Mouse (Mus musculus): ENCODE results near the gene Ergic1. TPM values are rescaled to one million over a fixed set of nuclear protein-coding genes. Genes with fewer than 3 reads are reported as not detected.

The Ergic1 gene
- total RNA-seq, 2 experiments from 2014 or later = 159 to 160 TPM

- DNase-seq = no peak
Observed at GRCm38 (mm10) chr17:26600913-26601447, 39.7 kb downstream of the Ergic1 start.

DNA sequence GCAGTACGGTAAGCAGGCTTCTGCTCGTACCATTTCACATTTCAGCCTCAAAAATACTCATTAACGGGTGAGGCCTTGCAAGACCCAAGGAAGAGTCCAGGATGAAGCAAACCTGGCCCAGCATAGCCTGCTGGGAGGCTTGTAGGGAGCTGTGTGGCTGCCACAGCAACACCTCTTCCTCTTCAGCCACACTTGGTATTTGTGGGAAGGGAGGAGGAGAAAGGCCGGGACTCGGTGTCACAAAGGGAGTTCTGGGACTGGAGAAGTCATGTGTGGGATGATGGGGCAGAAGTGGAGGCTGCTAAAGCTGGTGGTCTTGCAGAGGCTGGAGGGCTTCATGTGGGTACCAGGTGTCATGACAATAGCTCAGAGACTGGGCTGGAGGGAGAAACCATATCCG lies 40.2 kb downstream of the Ergic1 start:
- DNase-seq = no peak

DNA sequence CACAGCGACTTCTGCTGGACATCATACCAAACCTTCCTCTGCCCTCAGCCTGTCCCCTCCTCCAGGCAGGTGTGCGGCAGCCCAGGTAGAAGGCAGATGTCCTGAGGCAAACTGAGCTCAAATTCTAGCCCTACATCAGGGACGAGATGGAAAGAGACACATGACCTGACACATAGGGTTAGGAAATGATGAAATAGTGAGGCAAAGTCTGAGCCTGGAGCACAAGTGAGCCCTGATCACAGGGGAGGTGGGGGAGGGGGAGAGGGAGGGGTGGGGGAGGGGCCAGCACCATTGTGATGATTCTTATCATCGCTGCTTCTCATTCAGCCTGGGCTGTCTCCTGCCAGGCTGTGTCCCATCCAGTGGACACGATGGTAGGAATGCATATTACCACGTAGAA lies 40.6 kb downstream of the Ergic1 start:
- DNase-seq = no peak

GRCm38 (mm10) chr17:26602371-26602885 lies 41.1 kb downstream of the Ergic1 start:
- peak; percentile 55 to 77 for DNase-seq

- DNase-seq = no peak
Observed at GRCm38 (mm10) chr17:26603311-26603710, 42.0 kb downstream of the Ergic1 start.

GRCm38 (mm10) chr17:26605636-26606035 lies 44.3 kb downstream of the Ergic1 start:
- DNase-seq = peak; percentile 48 to 64

GRCm38 (mm10) chr17:26606516-26606915 lies 45.2 kb downstream of the Ergic1 start:
- no peak for DNase-seq

DNA sequence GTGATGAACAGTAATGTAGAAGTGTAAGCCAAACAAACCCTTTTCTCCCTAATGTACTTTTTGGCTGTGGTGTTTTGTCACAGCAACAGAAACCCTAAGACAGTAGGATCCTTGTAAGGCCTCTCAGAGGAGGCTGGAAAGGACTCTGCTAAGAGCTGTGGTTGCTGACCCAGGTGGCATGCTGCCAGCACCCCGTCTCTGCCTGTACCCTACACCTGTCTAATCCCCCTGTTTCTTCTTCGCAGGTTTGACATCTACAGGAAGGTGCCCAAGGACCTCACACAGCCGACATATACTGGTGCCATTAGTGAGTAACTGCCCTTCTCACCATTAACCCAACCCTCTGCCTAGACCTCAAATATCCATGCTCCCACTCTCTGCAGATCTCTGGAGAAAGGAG lies 47.1 kb downstream of the Ergic1 start:
- no peak for DNase-seq

DNA sequence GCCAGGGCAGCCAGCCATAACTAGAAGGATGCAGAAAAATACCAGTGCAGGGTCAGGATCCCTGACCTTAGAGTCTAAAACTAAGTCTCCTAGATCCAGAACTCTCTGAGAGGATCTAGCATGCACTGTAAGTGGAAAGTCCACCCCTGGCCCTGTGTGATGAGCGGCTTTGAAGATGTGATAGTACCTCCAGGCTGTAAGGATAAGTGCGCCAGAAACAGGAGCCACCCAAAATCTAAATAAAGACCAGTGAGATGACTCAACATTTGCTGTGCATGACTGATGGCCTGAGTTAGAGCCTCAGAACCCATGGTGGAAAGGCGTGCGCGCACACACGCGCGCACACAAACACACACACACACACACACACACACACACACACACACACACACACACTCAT lies 47.6 kb downstream of the Ergic1 start:
- DNase-seq = no peak

DNA sequence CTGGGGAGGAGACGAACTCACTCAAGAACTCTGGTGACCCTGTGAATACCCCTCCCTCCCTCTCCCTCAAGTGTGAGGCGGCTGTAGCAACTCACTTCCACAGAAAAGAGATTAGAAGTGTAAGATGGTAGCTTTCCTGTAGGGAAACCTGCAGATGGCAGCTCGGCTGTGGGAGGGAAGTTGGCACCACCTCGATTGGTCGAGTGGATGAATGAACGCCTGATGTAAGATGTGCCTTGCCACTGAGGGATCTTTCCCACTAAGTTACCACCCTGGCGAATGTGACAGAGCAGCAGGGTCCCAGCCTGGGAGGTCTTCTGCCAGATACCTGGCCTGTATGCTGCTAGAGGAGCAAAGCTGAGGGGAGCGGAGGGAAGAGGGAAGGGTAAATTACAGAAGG lies 48.5 kb downstream of the Ergic1 start:
- no peak for DNase-seq

DNA sequence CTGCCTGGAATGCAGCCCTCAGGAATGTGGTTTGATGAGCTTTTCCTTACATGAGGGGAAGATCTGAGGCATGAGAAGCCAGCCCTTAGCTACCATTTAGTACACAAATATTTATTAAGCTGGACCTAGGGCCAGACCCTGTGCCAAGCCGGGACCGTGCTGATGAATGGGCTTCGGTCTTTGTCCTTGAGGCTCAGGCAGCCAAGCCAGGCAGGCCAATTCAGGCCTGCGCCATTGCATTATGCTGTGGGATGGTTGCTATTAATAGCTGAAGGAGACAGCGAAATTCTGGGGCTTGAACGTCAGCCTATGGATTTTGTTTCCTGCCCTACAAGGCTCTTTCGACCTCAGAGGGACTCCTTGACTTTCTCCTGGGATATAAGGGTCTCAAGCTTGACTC lies 50.0 kb downstream of the Ergic1 start:
- DNase-seq = peak; percentile 81 to 84

DNA sequence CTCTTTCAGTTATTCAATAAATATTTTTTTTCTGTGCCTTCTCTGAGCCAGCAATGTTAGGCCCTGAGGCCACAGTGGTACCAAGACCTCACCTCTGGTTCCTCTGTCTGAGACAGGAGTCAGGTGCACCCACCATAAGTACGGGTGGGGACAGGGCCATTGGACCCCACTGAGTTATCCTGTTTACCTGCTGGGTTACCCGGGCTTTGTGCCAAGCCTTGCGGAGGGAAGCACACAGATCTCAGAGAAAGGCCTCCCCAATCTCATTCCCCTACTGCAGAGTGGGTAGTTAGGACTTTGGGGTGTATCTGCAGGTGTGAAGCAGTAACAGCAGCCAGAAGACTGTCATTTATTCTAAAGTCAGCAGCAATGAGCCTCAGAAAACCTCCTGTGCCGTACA lies 50.6 kb downstream of the Ergic1 start:
- no peak for DNase-seq

DNA sequence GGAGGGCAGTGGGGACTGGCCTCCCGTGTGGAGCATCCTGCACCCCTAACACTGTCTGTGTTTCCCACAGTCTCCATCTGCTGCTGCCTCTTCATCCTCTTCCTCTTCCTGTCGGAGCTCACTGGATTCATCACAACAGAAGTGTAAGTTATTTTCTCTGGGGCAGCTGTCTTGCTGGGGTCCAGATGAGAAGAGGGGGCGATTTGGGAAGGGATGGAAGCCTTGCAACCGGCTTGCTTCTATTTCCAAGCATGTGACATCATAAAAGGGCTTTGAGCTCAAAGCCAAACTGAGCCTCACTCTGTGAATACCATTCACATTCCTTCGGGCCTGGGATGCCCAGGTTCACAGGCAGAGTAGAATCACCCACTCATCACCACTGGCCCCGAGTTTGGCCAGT lies 53.0 kb downstream of the Ergic1 start:
- DNase-seq = no peak

DNA sequence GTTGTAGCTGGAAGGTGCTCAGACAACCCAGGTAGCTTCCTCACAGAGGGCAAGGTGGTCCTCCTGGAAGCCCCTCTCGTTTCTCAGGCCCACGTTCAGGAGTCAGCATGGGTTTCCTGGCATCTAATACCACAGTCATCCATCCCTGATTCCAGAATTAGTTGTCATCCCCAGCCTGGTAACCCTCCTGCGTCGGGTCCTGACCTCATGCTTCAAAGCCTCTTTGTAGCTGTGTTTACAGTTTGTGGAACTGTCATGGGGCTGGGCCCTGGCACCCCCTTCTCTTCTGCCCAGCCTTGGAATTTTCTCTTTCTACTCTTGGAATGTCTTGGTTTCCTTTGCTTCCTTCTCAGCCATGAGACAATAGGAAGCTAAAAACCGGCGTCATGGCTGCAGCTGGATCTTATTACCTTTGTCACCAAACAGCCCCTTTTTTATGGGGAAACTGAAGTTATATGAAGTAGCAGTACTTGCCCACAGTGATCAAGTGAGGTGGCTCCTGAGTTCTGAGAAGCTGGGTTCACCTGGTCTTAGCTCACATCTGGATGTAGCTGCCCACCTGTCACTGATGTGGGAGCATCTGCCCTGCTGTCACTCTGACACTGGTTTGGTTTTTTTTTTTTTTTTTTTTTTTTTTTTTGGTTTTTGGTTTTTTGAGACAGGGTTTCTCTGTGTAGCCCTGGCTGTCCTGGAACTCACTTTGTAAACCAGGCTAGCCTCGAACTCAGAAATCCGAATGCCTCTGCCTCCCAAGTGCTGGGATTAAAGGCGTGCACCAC lies 53.6 kb downstream of the Ergic1 start:
- DNase-seq = no peak

- DNase-seq = peak in 1 of 2 experiments; percentile 24
Observed at GRCm38 (mm10) chr17:26616696-26617095, 55.4 kb downstream of the Ergic1 start.

DNA sequence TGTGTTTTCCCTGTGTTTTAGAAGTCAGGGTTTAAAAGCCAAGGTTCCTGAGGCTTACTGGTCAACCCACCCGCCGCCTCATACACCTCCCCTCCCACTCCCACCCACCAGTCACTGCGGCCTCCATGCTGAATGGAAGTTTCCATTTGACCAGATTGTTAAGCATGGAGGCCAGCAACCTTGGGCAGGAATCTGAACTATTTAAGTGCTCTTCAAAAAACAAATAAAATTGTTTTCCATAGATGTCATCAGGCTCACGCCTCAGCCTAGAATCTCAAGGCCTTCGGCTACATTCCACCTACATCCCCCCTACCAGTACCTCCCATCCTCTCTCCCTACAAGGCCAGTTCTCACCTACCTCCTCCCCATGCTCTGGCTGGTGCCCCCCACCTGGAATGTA lies 57.2 kb downstream of the Ergic1 start:
- peak in 1 of 2 experiments; percentile 40 for DNase-seq

DNA sequence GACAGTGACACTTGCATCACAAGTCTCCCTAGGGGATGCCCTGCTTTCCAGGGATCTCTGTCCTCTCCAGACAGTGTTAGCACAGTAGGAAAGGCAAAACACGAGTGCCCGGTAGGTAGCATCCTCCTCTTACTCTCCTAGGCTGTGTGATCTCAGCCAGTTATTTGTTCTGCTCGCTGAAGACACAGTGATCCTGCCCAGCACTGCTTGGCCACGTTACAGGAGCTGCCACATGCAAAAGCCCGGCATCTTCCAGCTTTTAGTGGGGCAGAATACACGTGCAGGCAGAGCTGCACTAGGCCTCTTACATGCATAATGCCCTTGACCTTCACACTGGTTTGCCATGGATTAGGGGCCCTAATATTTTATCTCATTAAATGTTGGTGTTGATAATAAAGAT lies 58.3 kb downstream of the Ergic1 start:
- DNase-seq = peak in 1 of 2 experiments; percentile 22

- no peak for DNase-seq
Observed at GRCm38 (mm10) chr17:26620292-26620691, 59.0 kb downstream of the Ergic1 start.

GRCm38 (mm10) chr17:26620786-26621766 lies 59.8 kb downstream of the Ergic1 start:
- DNase-seq = peak; percentile 77 to 82

GRCm38 (mm10) chr17:26621912-26622311 lies 60.6 kb downstream of the Ergic1 start:
- no peak for DNase-seq

GRCm38 (mm10) chr17:26623991-26624390 lies 62.7 kb downstream of the Ergic1 start:
- DNase-seq = no peak

GRCm38 (mm10) chr17:26624999-26625398 lies 63.7 kb downstream of the Ergic1 start:
- DNase-seq = no peak

Measured in adrenal gland, postnatal 36 days (tissue).